Mouse (Mus musculus) limb, embryonic 15.5 days (tissue): ENCODE measurements around the gene Lysmd4. TPM values are rescaled to one million over a fixed set of nuclear protein-coding genes. Genes with fewer than 3 reads are reported as not detected.

Source experiments
- ATAC-seq: fragments of 200-750 bp; cut with Nextera tagmentation; 2 replicates; pipeline ENCODE4 v1.8.0; 2017; ENCODE audit warnings: low read depth, moderate TSS enrichment; ENCODE audit not compliant: insufficient number of reproducible peaks, low FRiP score, low TSS enrichment
- H3K27ac ChIP-seq: fragments of 300-500 bp; sonication (generic); 2 replicates; pipeline ENCODE4 v1.5.1; 2015; ENCODE audit warnings: moderate library complexity, mild to moderate bottlenecking, inconsistent platforms
- H3K27me3 ChIP-seq: fragments of 300-500 bp; sonication (generic); 2 replicates; pipeline ENCODE4 v1.6.1; 2015; ENCODE audit warnings: inconsistent platforms
- H3K36me3 ChIP-seq: fragments of 300-500 bp; sonication (generic); 2 replicates; pipeline ENCODE4 v1.6.1; 2015; ENCODE audit warnings: inconsistent platforms
- H3K4me1 ChIP-seq: fragments of 300-500 bp; sonication (generic); 2 replicates; pipeline ENCODE4 v1.6.1; 2015; ENCODE audit warnings: inconsistent platforms
- H3K4me2 ChIP-seq: fragments of 300-500 bp; sonication (generic); 2 replicates; pipeline ENCODE4 v1.6.1; 2015; ENCODE audit warnings: mild to moderate bottlenecking, inconsistent platforms
- H3K4me3 ChIP-seq: fragments of 300-500 bp; sonication (generic); 2 replicates; pipeline ENCODE4 v1.5.1; 2015; ENCODE audit warnings: mild to moderate bottlenecking, inconsistent platforms
- H3K9ac ChIP-seq: fragments of 300-500 bp; sonication (generic); 2 replicates; pipeline ENCODE4 v1.6.1; 2015; ENCODE audit warnings: inconsistent platforms
- H3K9me3 ChIP-seq: fragments of 300-500 bp; sonication (generic); 2 replicates; pipeline ENCODE4 v1.6.1; 2016; ENCODE audit warnings: inconsistent platforms
- WGBS: fragments of 180-500 bp; shearing (Covaris S2); methylation state at CpG from one replicate; pipeline ENCODE4 v1.1.7; 2015; 5-methylcytosine and 5-hydroxymethylcytosine counted together
- polyA plus RNA-seq: library from polyadenylated mRNA; unstranded; fragments of >200 nt; fragmentation: Nextera tagmentation; extraction: Ambion mirVana; gene quantifications from 2 replicates; pipeline ENCODE4 v1.2.1, GENCODE M21; 2015

Gene Lysmd4
- polyA plus RNA-seq, 1 experiment from 2014 or later = 16.3 TPM

DNA sequence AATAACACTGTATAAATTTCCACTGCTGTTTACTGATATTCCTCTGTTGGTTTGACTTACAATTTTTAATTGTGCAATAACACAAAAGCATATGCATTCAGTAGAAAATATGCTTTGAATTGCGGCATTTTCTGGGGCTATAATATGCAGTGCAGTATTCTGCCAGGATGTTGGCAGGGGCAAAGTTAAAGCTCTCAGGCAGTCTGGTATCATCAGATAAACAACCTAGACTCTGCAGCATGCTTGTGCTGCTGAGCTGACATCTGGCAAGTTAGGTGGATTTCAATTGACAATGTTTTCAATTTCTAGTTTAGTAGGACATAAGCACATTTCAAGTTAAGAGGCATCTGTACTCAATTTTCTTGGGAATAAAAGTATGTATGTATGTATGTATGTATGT is 69.0 kb downstream of the Lysmd4 start:
- no peak for ATAC-seq

DNA sequence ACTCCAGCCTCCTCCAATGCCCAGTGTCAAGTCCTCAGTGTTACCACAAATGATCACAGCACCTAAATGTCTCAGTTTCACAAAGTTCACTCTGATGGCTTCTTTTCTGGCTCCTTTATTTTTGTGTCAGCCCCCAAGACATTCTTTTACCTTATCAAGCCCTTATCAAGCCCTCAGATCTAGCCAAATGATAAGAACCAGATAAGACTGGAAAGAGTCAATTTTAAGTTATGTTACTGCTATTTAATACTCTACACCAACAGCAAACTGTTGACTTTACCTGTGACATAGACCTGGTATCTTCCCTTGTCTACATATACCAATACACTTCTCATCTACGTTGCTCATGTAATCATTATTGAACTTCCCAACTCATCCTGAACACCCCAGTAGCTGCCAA is 74.1 kb downstream of the Lysmd4 start:
- no peak for ATAC-seq
- H3K9me3 ChIP-seq = no peaks in the 10 kb centered on the region
- no peak overlapping the region for H3K27ac ChIP-seq
- H3K4me1 ChIP-seq = no peaks in the 10 kb centered on the region
- no peaks in the 10 kb centered on the region for H3K27me3 ChIP-seq
- H3K36me3 ChIP-seq = no peaks in the 10 kb centered on the region
- 92% methylated on average over 1 of the region's 1 CpGs for WGBS
- H3K4me2 ChIP-seq = no peak overlapping the region
- no peak overlapping the region for H3K9ac ChIP-seq
- no peak overlapping the region for H3K4me3 ChIP-seq

More for the DNA sequence above, 69.0 kb downstream of the Lysmd4 start:
- Histone ChIP-seq H3K4me2 (no peak overlapping the region), H3K4me1 (no peaks in the 10 kb centered on the region), H3K27ac (no peak overlapping the region), H3K27me3 (no peaks in the 10 kb centered on the region), H3K9me3 (no peaks in the 10 kb centered on the region), H3K9ac (no peak overlapping the region), H3K36me3 (no peaks in the 10 kb centered on the region), H3K4me3 (no peak overlapping the region)
- 75% methylated on average over 1 of the region's 1 CpGs for WGBS

DNA sequence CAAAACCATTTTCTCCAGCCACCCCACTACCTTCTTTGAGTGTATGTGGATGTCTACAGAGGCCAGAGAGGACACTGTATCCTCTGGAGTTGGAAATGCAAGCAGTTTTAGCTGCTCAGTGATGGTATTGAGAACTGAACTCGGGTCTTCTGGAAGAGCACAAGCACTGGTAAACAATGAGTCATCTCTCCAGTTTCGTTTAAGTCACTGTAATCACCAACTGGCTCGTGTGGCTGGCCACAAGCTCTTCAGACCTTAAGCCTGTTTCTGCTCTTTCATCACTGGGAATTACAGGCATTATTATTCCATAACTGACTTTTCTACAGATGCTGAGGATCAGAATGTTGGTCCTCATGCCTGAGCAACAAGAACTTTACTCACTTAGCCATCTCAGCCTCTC is 82.6 kb downstream of the Lysmd4 start:
- 77% methylated on average over 3 of the region's 3 CpGs for WGBS
- no peak for ATAC-seq
- H3K9ac ChIP-seq = no peak overlapping the region
- no peak overlapping the region for H3K4me2 ChIP-seq
- no peaks in the 10 kb centered on the region for H3K9me3 ChIP-seq
- no peak overlapping the region for H3K4me3 ChIP-seq
- no peaks in the 10 kb centered on the region for H3K4me1 ChIP-seq
- H3K36me3 ChIP-seq = no peaks in the 10 kb centered on the region
- no peak overlapping the region for H3K27ac ChIP-seq
- H3K27me3 ChIP-seq = no peaks in the 10 kb centered on the region

DNA sequence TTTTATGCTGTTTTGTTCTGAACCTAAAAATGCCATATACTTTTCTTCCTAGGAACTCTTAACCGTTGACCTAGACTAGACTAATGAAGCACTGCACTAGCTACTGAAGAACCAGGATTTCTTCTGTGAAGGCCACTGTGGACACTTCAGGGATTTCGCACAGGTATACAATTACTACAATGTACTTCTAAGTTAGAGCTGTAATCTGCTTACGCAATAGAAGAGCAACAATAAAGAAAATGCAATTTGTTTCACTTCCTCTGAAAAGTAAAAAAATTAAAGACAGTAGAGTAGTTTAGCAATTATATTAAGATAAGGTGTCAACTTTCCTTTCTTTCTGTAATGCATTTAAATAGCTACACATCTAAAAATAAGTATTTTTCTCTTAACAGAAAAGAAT is 84.7 kb downstream of the Lysmd4 start:
- 91% methylated on average over 3 of the region's 3 CpGs for WGBS
- H3K9ac ChIP-seq = no peak overlapping the region
- no peak for ATAC-seq
- H3K27ac ChIP-seq = no peak overlapping the region
- no peaks in the 10 kb centered on the region for H3K4me1 ChIP-seq
- no peaks in the 10 kb centered on the region for H3K9me3 ChIP-seq
- no peak overlapping the region for H3K4me2 ChIP-seq
- H3K27me3 ChIP-seq = no peaks in the 10 kb centered on the region
- H3K4me3 ChIP-seq = no peak overlapping the region
- H3K36me3 ChIP-seq = peaks cover 4% of the 10 kb centered on the region

DNA sequence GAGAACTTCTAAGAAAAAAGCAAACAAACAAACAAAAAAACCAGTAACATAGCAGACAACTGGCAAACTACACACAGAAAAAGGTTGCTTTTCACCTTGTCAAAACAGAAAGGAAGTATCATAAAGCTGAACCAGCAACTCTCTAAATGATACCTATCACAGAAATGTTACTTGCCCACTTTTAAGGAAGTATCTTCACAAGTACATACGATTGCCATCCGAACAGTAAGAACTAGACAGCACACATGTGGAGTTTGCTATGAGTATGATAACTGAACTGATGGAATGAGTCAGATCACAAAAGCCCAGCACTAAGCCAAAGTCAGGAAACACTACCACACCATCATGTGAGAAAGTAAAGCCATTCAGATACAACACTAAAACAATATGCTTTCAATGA is 85.8 kb downstream of the Lysmd4 start:
- WGBS = 92% methylated on average over 2 of the region's 2 CpGs
- no peak overlapping the region for H3K4me3 ChIP-seq
- no peak for ATAC-seq

DNA sequence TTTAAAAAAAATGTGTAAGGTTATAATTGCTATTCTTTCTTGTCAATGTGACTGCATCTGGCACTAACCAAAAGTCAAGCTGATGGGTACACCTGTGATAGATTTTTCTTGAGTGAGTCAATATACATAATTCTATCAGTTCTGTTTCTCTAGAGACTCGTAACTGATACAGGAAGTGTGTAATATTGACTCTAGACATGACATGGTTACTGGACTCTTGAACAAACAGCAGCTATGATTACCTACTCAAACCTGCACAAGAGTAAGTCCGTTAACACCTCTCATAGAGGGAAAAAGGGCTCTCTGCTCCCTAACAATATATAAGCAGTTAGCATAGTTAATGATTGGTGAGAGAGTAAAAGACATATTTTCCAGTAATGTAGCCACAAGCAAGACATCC is 87.8 kb downstream of the Lysmd4 start:
- Histone ChIP-seq H3K27ac (no peak overlapping the region), H3K36me3 (peaks cover 14% of the 10 kb centered on the region), H3K4me2 (no peak overlapping the region), H3K4me1 (no peaks in the 10 kb centered on the region), H3K27me3 (no peaks in the 10 kb centered on the region), H3K9ac (no peak overlapping the region), H3K9me3 (no peaks in the 10 kb centered on the region), H3K4me3 (no peak overlapping the region)
- 79% methylated on average over 2 of the region's 2 CpGs for WGBS
- ATAC-seq = no peak

More for the DNA sequence above, 85.8 kb downstream of the Lysmd4 start:
- Histone ChIP-seq H3K4me2 (no peak overlapping the region), H3K36me3 (peaks cover 4% of the 10 kb centered on the region), H3K9me3 (no peaks in the 10 kb centered on the region), H3K27ac (no peak overlapping the region), H3K4me1 (no peaks in the 10 kb centered on the region), H3K27me3 (no peaks in the 10 kb centered on the region), H3K9ac (no peak overlapping the region)

DNA sequence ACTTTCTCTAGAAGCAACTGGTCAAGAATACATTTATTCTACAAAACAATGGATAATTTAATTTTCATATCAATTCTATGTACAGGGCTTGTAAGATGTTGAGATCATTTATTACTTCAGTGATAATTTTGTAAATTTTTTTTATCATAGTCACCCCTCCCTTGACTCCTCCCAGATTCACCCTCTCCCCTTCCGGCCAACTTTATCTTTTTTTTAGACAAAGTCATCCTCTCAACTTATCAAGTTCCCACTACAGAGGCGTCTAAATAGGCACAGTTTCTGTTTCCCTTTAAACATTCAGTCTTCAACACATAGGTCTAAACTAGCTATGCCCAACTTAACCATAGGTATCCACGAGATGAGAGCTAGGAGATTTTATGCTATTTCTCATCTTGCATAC is 90.9 kb downstream of the Lysmd4 start:
- 93% methylated on average over 3 of the region's 3 CpGs for WGBS
- Histone ChIP-seq H3K27me3 (no peaks in the 10 kb centered on the region), H3K36me3 (peaks cover 14% of the 10 kb centered on the region), H3K4me3 (no peak overlapping the region), H3K4me1 (no peaks in the 10 kb centered on the region), H3K9ac (no peak overlapping the region), H3K27ac (no peak overlapping the region), H3K4me2 (no peak overlapping the region), H3K9me3 (no peaks in the 10 kb centered on the region)
- ATAC-seq = no peak

DNA sequence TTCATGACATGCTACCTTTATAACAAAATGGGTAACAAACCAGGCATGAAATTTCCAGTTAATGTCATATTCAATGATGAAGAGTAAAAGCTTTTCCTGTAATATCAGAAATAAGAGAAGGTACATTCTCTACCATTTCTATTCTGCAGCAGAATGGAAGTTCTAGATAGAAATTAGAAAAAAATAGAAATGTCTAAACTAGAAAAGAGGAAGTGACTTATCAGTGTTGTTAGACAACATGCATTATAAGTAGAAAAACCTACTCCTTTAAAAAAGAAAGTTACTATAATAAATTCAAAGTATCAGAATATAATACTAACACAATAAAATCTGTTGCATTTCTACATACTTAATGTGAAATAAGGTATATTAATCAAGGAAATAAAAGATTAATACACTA is 96.4 kb downstream of the Lysmd4 start:
- H3K4me2 ChIP-seq = no peak overlapping the region
- H3K4me3 ChIP-seq = no peak overlapping the region
- H3K9me3 ChIP-seq = no peaks in the 10 kb centered on the region
- no peaks in the 10 kb centered on the region for H3K27me3 ChIP-seq
- no peak overlapping the region for H3K9ac ChIP-seq
- no peak for ATAC-seq
- H3K27ac ChIP-seq = no peak overlapping the region
- H3K36me3 ChIP-seq = peaks cover 5% of the 10 kb centered on the region; the same call in 1 of the 2 replicates
- H3K4me1 ChIP-seq = no peaks in the 10 kb centered on the region

DNA sequence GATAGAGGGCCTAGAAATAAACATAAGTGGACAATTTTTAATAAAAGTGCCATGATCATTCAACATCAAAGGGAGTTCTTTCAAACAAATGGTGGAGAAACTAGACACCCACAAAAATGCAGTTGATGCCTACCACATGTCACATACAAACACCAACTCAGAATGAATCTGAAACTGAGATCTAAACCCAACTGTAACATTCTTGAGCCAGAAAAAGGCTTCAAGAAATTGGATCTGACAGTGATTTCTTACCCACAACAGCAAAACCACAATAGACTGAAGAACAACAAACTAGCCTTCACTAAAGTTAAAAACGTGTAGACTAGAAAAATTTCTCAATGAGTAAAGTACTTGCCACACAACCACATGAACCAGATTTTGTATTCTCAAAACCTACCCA is 98.0 kb downstream of the Lysmd4 start:
- H3K9me3 ChIP-seq = no peaks in the 10 kb centered on the region
- H3K4me3 ChIP-seq = no peak overlapping the region
- H3K36me3 ChIP-seq = no peaks in the 10 kb centered on the region
- H3K4me1 ChIP-seq = no peaks in the 10 kb centered on the region
- no peak overlapping the region for H3K27ac ChIP-seq
- WGBS = 70% methylated on average over 1 of the region's 1 CpGs
- no peak for ATAC-seq
- H3K27me3 ChIP-seq = no peaks in the 10 kb centered on the region
- H3K4me2 ChIP-seq = no peak overlapping the region
- no peak overlapping the region for H3K9ac ChIP-seq

DNA sequence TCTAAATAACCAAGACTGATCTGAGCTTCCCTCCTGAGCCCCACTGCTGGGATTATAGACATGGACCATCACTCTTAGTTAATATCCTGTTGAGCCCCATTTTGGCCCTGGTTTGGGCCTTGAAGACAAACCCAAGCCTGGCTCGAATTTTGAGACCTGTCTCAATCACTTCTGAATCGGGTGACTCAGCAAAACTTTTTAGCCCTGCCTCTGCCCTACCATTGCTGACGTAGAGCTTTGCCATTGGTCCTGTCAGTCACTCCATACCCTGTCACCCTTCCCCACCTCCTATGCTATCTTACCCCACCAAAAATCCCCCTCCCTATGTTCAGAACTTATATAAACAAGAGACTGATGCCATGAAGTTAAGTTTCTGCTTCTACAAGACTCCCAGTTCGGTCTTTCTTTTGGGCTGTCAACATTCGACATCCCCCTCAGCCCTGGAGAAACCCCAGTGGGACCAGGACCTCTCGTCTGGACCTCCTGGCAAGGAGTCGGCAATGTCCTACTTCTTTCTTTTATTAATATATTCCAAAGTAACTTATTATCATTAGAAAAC is 119.8 kb downstream of the Lysmd4 start:
- H3K4me3 ChIP-seq = no peak overlapping the region
- H3K36me3 ChIP-seq = peaks cover 3% of the 10 kb centered on the region; the same call in 1 of the 2 replicates
- H3K9ac ChIP-seq = no peak overlapping the region
- H3K4me1 ChIP-seq = no peaks in the 10 kb centered on the region
- H3K9me3 ChIP-seq = no peaks in the 10 kb centered on the region
- no peaks in the 10 kb centered on the region for H3K27me3 ChIP-seq
- ATAC-seq = no peak
- no peak overlapping the region for H3K4me2 ChIP-seq
- 86% methylated on average over 7 of the region's 7 CpGs for WGBS
- no peak overlapping the region for H3K27ac ChIP-seq

DNA sequence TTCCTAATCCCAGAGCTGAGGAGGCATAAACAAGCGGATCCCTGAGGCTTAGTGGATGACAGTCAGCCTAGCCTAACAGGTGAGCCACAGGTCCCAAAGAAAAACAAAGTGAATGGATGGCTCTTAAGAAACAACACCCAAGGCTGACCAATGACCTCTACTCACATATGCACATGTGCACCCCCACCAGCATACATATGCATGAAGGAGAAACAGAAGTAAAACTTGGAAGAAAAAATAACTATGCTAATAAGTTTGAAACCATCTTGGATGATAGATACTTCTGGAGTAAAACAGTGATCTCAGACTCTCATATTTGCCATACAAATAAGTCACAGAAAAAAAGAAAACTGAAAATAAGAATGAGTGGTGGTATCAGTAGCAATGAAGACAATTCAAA is 122.1 kb downstream of the Lysmd4 start:
- no peak overlapping the region for H3K27ac ChIP-seq
- ATAC-seq = no peak
- 90% methylated on average over 1 of the region's 1 CpGs for WGBS
- H3K4me1 ChIP-seq = no peaks in the 10 kb centered on the region
- H3K4me2 ChIP-seq = no peak overlapping the region
- H3K4me3 ChIP-seq = no peak overlapping the region
- H3K9ac ChIP-seq = no peak overlapping the region
- no peaks in the 10 kb centered on the region for H3K27me3 ChIP-seq
- H3K36me3 ChIP-seq = peaks cover 3% of the 10 kb centered on the region; the same call in 1 of the 2 replicates
- H3K9me3 ChIP-seq = no peaks in the 10 kb centered on the region

DNA sequence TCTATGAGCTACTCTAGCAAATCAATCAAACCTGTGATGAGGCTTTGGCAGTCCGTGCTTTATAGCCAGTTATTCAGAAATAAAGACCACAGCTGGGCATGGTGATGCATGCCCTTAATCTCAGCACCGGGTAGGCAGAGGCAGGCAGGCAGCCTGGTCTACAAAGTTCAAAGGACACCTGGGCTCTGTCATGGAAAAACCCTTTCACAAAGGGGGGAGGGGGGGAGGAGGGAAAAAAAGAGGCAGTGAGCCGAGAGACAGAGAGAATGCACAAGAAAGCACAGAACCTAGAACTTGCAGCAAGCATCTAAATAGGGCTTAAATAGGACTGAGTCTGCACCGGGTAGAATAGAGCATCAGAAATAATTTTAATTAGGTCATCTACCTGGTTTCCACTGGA is 130.6 kb downstream of the Lysmd4 start:
- H3K4me1 ChIP-seq = no peaks in the 10 kb centered on the region
- no peaks in the 10 kb centered on the region for H3K9me3 ChIP-seq
- H3K4me3 ChIP-seq = no peak overlapping the region
- no peak overlapping the region for H3K4me2 ChIP-seq
- no peak for ATAC-seq
- no peak overlapping the region for H3K27ac ChIP-seq
- WGBS = 63% methylated on average over 4 of the region's 4 CpGs
- H3K9ac ChIP-seq = no peak overlapping the region
- H3K27me3 ChIP-seq = no peaks in the 10 kb centered on the region
- H3K36me3 ChIP-seq = peaks cover 10% of the 10 kb centered on the region

DNA sequence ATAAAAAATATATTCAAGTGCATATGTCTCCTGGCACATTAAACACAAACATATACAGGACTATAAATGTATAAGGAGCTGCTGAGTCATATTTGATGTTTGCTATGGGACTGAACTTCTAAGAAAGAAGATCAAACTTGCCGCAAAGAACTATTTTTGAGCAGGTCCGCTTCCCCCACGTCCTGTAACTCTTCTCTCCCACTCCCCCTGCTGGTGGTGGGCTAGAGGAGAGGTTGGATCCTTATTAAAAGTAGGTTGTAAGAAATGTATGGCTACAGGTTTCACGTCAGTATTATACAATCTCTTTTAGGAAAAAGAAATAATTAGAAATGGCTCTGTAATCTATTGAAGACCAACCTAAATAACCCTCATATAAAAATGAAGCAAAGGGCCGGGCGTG is 131.3 kb downstream of the Lysmd4 start:
- ATAC-seq = no peak
- 90% methylated on average over 6 of the region's 6 CpGs for WGBS
- H3K9ac ChIP-seq = no peak overlapping the region

More for the DNA sequence above, 131.3 kb downstream of the Lysmd4 start:
- Histone ChIP-seq H3K4me3 (no peak overlapping the region), H3K27me3 (no peaks in the 10 kb centered on the region), H3K4me2 (no peak overlapping the region), H3K9me3 (no peaks in the 10 kb centered on the region), H3K36me3 (peaks cover 10% of the 10 kb centered on the region), H3K27ac (no peak overlapping the region), H3K4me1 (no peaks in the 10 kb centered on the region)
